Mouse (Mus musculus) layer of hippocampus, postnatal 10 days (tissue): ENCODE results near the gene Myl10. TPM values are rescaled to one million over a fixed set of nuclear protein-coding genes. Genes with fewer than 3 reads are reported as not detected.
"Not testable (repeated sequence)": the region's sequence is repeated elsewhere in the genome, so short reads cannot be mapped to it uniquely, and the experiment has no call there.

ENCODE experiments used
- DNase-seq, 2 experiments: peaks; one replicate each; pipeline ENCODE4 v3.0.0; 2021; ENCODE audit warnings: low spot score in 2 of 2
- long read RNA-seq: library from polyadenylated mRNA; stranded (forward); transcript quantifications from one replicate; pipeline ENCODE4 v2.0.0, GENCODE M21; 2023
- total RNA-seq, 2 experiments: library from RNA; stranded (reverse); gene quantifications; 2 replicates each; pipeline ENCODE4 v1.2.3; 2021

Gene Myl10
- not detected for total RNA-seq
- long read RNA-seq, result 0 reads

GRCm38 (mm10) chr5:136692784-136693183, at the start of gene Myl10:
Gene Myl10, plus strand, starts transcription at chr5:136693146.
- DNase-seq, result no peak

GRCm38 (mm10) chr5:136646731-136647328, 46.1 kb upstream of the Myl10 start:
- no peak for DNase-seq

- DNase-seq, result no peak
These were observed 43.9 kb upstream of the Myl10 start for GRCm38 (mm10) chr5:136649071-136649470.

GRCm38 (mm10) chr5:136649655-136650054, 43.3 kb upstream of the Myl10 start:
- DNase-seq, result no peak

GRCm38 (mm10) chr5:136654481-136654880, 38.5 kb upstream of the Myl10 start:
- no peak for DNase-seq

- no peak for DNase-seq
These were observed 36.0 kb upstream of the Myl10 start for GRCm38 (mm10) chr5:136656830-136657395.

- DNase-seq, result not testable (repeated sequence)
These were observed 32.2 kb upstream of the Myl10 start for GRCm38 (mm10) chr5:136660721-136661120.

- no peak for DNase-seq
These were observed 30.7 kb upstream of the Myl10 start for GRCm38 (mm10) chr5:136662281-136662680.

- no peak for DNase-seq
These were observed 30.1 kb upstream of the Myl10 start for GRCm38 (mm10) chr5:136662822-136663221.

- DNase-seq, result peak; percentile 79 to 84
These were observed 28.4 kb upstream of the Myl10 start for GRCm38 (mm10) chr5:136664497-136664896.

- no peak for DNase-seq
These were observed 16.5 kb upstream of the Myl10 start for GRCm38 (mm10) chr5:136676315-136677030.

GRCm38 (mm10) chr5:136678840-136679348, 14.1 kb upstream of the Myl10 start:
- no peak for DNase-seq

- no peak for DNase-seq
These were observed 6.6 kb upstream of the Myl10 start for GRCm38 (mm10) chr5:136686349-136686748.

- DNase-seq, result no peak
These were observed 5.4 kb upstream of the Myl10 start for GRCm38 (mm10) chr5:136687561-136687960.

- no peak for DNase-seq
These were observed 4.1 kb upstream of the Myl10 start for GRCm38 (mm10) chr5:136688841-136689240.

- DNase-seq, result no peak
These were observed 1.8 kb upstream of the Myl10 start for GRCm38 (mm10) chr5:136691170-136691569.

GRCm38 (mm10) chr5:136693418-136693817, 472 bp downstream of the Myl10 start:
- no peak for DNase-seq

- DNase-seq, result no peak
These were observed 2.0 kb downstream of the Myl10 start for GRCm38 (mm10) chr5:136694976-136695375.

GRCm38 (mm10) chr5:136696516-136696915, 3.6 kb downstream of the Myl10 start:
- no peak for DNase-seq

- DNase-seq, result no peak
These were observed 4.7 kb downstream of the Myl10 start for GRCm38 (mm10) chr5:136697618-136698017.

GRCm38 (mm10) chr5:136702159-136702725, 9.3 kb downstream of the Myl10 start:
- DNase-seq, result no peak

GRCm38 (mm10) chr5:136703751-136704150, 10.8 kb downstream of the Myl10 start:
- DNase-seq, result peak; percentile 67 to 70
